Mouse (Mus musculus) C2C12 (cell line): Measurements from ENCODE around the gene Atf4.

Experiments
- CEBPB ChIP-seq: IDR thresholded peaks from one replicate; pipeline ENCODE4 v1.6.1; 2011; ENCODE audit warnings: low read depth, mild to moderate bottlenecking, control low read depth, moderate library complexity
- CTCF ChIP-seq: IDR thresholded peaks from one replicate; pipeline ENCODE4 v1.5.1; 2011; ENCODE audit not compliant: control insufficient read depth, insufficient read depth, insufficient read length
- MYOD1 ChIP-seq: IDR thresholded peaks from one replicate; pipeline ENCODE4 v1.6.1; 2011; ENCODE audit warnings: low read depth; ENCODE audit not compliant: control insufficient read depth, insufficient read length
- USF1 ChIP-seq: IDR thresholded peaks from one replicate; pipeline ENCODE4 v1.6.1; 2011; ENCODE audit warnings: low read depth, mild to moderate bottlenecking, control low read depth, moderate library complexity

DNA sequence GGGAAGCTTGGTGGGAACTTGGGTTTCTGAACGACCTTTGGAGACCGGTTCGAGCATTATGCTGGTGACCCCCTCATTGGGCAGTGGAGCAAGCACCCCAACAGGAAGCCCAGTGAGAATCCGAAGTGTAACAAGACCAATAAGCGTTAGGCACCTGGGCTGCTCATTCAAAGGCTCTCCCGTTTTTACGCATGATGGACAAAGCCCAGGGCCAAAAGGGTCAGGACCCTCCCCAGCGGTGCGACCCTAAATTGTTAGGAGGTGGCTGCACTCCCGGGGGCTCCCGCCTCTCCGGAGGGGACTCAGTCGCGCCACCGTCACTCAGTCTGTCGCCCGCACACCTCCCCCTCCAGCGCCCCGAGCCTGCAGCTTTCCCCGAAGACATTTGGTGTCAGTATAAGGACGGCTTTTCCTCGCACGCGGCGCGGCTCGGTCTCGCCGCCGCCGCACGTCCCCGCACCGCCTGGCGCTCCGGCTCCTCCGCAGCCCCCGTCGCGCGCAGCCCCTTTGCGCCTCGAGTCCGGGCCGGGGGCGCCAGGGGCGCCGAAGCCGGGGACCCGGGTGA is 31.9 kb downstream of the Atf4 start, which contains the start of gene Cacna1i:
- no peak for TF ChIP-seq CTCF
- no peak for TF ChIP-seq MYOD1
- no peak for TF ChIP-seq USF1
- no peak for TF ChIP-seq CEBPB
